Mouse (Mus musculus) common myeloid progenitor, adult 5-6 weeks (primary cell): ENCODE results near the gene Ppp6c. TPM values are rescaled to one million over a fixed set of nuclear protein-coding genes. Genes with fewer than 3 reads are reported as not detected.
"Not testable (repeated sequence)": the region's sequence is repeated elsewhere in the genome, so short reads cannot be mapped to it uniquely, and the experiment has no call there.

Experiments used
- ATAC-seq: replicated peaks from 2 replicates; pipeline ENCODE4 v1.8.0; 2016; ENCODE audit warnings: low read depth, mild to moderate bottlenecking, moderate TSS enrichment, inconsistent platforms; ENCODE audit not compliant: poor library complexity, severe bottlenecking
- total RNA-seq: library from RNA; stranded (forward); fragments of 200-1000, 187-1606 nt; gene quantifications from 2 replicates; pipeline ENCODE4 v1.2.3, GENCODE M21; 2017

Gene Ppp6c
- total RNA-seq: 43.6 and 67.2 TPM in 2 replicates

DNA sequence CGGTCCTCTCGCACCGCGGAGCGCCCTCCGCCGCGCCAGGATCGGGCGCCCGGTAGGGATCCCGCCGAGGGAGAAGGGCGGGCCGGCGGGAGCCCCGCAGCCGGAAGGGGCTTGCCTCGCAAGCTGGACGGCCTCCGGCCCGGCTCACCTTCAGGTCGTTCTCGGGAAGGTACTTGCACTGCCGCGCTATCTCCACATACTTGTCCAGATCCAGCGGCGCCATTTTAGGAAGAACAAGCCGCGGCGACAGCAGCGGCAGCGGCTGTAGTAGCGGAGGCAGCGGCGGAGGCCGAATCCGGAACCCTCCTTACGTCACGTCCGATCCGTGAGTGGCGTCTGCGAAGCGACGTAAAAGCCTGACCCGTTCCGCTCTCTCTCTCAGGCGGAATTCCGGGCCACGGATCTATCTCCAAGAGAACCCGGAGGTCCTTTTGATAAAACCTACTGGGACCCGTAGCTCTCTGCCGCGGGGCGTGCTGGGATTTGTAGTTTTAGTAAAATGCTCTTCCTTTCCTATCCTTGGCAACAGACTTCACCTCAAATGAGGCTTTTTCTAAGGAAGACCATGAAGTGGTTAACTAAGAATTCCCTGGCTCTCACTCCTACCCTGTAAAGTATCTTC lies at the start of gene Ppp6c:
Gene Ppp6c (minus strand): TSS at position 433 of the 622 bp plus-strand sequence.
- ATAC-seq: peak; percentile 97

DNA sequence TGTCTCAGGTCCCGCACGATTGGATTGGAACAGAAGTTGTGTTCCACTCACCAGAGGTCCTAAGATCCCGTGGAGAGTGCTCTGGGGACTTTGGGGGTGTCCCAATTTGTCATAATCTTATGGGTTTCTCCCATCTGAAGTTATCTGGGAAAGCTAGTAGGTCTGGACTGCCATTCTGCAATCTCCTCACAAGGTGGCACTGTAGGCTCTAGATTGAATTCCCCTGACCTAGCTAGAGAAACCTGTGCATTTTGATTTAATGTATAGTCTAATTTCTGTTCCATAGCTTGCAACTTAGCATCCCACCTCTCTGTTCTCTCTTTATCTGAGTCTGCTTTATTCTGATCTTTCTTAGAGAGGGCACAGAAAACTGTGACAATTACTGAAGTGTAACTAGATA lies 42.1 kb upstream of the Ppp6c start:
- peak; percentile 93 for ATAC-seq

DNA sequence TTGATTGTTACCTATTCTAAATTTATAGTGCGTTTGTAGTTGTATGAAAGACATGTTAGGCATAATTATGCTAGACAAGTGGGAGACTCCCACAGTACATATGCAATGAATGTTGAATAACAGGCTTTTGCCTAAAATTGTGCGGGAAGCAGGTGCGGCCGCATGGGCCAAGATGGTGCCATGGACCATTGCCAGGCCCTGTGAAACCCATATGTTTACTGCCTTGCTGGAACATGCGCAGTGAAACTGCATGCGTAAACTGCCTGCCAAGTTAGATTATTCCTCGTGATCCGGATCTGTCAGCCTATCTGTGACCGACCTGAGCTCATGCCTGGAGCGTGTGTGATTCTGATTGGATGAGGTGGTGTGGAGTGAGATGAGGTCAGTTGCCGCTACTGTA lies 26.0 kb upstream of the Ppp6c start:
- not testable (repeated sequence) for ATAC-seq

DNA sequence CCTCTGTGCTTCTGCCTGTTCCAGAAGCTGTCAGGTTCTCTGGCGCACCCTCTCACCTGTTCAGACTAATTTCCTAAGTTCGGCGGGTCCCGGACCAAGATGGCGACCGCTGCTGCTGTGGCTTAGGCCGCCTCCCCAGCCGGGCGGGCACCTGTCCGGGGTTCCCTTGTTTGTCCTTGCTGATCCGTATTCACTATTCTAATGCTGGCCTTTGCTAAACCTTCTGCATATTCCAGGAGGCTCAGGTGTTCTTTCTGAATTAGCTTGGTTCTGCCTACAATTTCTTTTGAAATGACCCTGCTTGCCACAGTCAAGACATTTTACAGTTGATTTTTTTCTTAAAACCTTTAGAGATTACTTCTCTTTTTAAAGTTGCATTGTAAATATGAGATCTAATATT lies 20.6 kb upstream of the Ppp6c start:
- not testable (repeated sequence) for ATAC-seq

DNA sequence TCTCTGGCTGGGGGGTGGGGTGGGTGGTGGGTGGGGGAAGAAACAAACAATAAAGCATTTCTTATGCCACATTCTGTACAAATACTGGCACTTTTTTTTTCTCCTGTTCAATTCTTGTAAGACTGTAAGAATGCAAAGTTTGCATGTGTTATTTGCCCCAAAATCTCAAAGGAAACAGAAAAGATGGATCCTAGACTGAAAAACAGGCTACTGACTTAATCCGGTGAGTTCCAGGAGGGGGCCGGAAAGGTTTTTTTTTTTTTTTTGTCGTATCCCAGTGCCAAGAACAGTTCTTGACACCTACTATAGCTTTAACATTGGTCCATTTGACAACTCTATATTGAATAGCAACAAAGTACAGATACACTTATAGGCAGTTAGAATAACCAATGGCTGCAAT lies 480 bp upstream of the Ppp6c start:
- ATAC-seq: no peak

DNA sequence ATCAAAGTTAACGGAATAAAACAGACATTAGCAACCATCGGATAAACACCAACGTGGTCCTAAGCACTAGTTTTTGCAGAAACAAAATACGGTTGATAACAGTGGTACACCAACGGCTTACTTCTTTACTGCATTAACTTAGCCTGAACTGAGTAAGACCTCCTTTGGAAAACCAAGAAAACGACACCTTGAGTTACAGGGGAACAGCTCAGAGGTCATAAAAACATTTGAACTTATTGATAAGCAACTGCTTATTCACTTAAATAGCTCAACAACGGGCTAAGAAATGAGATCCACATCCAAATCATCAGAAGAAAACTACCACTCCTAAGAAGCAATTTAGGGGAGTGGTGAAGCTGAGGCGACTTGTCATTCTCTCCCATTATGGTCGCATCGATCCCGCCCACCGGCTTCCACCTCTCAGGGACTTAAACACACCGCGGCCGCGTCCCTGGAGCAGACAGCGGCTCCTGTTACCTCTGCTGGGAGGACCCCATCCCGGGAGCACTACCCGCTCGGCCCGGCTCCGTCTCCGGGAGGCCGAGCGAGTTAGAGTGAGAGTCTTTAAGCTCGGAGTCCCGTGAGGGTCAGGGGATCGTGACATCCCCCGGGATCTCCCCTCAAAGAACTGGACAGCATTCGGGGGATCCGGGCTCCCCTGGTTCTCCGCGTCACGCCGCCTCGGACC lies 776 bp downstream of the Ppp6c start:
- peak; percentile 61 for ATAC-seq

DNA sequence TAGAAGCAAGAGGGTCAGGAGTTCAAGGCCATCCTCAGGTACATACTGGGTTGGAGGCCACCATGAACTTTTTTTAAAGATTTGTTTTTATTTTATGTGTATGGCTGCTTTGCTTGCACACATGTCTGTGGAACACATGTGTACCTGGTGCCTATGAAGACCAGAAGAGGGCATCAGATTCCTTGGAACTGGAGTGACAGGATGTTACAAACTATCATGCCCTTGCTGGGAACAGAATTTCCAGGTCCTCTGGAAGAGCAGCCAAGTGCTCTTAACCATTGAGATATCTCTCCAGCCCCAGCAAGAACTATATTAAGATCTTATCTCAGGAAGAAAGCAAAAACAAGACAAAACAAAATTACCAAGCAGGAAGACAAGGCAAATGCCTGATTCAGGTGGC lies 1.6 kb downstream of the Ppp6c start:
- ATAC-seq: no peak

DNA sequence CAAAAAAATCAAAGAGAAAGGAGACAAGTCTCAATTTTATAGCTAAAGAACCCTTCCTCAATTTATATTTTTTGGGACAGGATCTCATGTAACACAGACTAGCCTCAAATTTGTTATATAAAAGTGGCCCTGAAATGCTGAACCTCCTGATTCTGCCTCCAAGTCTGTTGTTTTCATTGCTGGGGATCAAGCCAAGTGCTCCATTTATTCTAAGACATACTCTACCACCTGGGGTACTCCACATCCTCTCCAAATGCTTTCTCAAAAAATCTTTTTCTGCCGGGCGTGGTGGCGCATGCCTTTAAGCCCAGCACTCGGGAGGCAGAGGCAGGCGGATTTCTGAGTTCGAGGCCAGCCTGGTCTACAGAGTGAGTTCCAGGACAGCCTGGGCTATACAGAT lies 6.2 kb downstream of the Ppp6c start:
- no peak for ATAC-seq

DNA sequence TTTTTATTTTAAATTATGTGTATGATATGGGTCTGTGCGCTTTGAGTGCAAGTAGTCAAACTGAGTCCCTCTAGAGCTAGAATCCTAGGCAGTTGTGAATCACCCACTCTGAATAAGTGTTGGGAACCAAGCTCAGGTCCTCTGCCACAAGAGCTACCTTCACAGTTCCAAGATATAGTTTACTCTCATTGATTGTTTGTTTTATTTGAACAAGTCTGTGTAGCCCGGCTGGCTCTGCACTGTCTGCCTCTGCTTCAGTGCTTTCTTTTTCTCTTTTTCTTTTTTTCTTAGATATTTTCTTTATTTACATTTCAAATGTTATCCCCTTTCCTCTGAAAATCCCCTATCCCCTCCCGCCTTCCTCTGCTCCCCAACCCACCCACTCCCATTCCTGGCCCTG lies 7.2 kb downstream of the Ppp6c start:
- no peak for ATAC-seq

DNA sequence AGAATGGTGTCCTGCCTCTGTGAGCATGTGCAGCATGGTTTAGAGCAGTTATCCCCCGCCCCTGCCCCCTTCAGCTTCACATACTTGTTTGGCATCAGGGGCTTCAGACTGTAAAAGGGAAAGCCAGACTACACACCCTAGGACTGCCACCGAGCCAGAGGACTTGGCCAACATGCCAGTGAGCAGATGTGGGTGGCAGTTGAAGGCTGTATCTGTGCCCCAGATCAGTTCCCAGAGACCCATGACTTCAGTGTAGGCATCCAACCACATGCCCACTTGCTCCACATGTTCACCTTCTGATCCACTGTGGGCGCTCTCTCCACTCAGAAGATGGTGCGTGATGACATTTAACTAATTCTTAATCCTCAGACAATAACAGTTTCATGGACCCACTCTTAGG lies 9.1 kb downstream of the Ppp6c start:
- ATAC-seq: peak; percentile 25; the same call in 1 of the 2 replicates

DNA sequence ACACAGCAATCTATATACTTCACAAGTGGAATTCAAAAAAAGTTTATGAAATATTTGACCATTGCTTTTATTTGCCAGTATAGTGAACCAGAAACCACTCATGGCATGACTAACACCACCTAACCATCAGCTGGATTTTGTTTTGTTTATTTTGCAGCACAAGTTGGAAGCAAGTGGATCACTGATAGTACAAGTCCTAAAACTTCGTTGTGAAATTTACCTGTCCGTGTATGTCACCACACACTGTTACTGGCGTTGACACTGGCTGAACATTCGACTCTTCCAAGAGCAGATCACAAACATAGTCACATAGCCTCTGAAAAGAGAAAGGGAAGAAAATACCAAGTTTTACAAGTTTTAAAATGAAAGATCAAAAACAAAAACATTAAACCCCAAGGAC lies 15.5 kb downstream of the Ppp6c start:
- no peak for ATAC-seq

DNA sequence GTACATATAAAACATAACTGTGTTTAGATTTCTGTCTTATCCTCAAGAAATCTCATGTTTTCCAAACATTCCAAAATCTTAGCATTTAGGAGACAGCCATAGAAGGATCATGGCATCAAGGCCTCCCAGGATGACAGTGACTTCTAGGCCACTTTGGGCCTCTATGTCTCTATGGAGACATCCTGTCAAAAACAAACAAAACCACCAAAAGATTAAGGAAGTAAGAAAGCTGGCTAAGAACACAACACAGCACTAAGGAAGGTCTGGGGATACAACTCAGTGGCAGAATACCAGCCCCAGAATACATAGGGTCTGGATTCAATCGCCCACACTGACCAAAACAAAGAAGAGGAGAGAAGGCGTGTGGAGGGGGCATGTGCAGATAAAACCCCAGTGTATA lies 22.9 kb downstream of the Ppp6c start:
- peak; percentile 81 for ATAC-seq

DNA sequence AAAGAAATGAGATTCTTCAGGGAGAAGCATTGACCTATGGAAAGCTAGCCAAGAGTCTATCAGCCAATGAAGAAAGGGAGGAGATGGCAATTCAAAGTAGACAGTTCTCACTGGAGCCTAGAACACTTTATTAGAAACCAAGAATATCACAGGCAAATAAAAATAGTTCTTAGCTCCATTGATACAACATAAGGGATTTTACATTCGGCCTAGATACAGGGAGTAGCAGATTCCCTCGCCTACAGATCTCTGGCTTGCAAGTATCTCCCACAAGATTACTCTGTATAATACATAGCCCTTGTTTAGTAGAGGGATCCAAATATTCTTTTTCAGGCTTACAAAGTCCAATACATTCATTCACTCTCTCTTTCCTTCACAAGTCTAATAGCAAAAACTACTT lies 31.4 kb downstream of the Ppp6c start:
- no peak for ATAC-seq

DNA sequence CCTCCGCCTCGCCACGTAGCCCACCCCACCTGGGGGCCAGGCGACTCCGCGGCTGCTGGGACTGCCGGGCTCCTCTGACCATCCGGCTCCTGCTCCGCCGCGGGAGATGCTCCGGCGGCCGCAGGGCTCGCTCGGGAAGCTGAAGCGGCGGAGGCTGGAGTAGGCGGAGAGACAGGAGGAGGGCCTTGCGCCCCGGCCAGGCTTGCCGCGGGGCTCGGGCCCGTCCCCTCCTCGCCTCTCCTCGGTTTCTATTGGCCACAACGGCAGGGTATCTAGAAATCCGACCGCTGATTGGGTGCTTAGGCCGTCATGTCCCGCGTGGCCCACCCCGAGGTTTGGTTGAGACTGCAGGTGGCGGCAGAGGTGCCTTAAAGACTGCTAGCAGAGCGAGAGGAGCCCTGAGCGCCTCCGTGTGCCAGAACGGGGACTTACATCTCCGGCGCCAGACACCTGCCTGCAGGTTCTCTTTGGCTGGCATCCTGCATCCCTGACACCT lies 35.6 kb downstream of the Ppp6c start, which contains the start of gene Scai:
Gene Scai (minus strand): TSS at position 174 of the 496 bp plus-strand sequence.
- peak; percentile 96 for ATAC-seq

DNA sequence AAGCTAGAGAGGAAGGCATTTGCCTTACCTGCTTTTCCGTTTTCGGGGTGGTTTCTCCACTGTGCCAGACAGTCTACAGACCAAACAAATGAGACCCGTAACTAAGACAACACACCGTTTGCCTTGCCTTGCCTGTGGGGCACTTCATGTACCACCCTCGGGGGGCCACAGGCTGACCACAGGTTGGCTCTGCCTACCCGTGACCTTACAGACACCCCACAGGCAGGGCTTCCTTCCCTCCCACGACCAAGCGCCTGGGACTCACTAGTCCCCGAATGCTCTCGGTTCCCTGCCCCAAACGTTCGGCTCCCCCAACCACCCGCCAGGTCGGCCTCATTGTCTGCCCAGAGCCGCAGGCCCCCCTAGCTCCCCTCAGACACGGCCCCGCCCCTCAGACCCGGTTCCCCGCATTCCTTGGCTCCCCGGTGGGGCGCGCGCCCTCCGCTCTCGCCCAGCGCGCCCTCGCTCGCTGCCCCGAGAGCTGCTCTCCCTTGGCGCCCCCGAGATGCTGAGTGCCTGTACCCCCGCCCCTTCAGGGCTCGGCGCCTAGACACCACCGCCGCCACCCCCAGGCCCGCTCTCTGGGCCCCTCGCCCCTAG lies 36.2 kb downstream of the Ppp6c start:
- peak; percentile 45 for ATAC-seq

DNA sequence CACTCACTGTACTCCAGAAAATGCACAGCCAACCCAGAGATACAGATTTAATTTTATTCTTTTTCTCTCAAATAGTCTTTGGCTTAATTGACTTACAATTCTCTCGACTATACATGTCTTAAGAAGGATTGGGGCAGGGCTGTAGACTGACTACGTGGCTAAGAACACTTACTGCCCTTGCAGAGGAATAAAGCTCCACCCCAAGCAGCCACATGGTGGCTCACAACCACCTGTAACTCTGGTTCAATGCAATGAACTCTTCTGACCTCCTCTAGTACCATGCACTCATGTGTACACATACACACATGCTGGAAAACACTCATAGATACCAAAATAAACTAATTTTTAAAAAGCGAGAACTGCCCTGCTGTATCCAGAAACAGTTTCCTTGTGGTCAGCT lies 40.3 kb downstream of the Ppp6c start:
- ATAC-seq: no peak

DNA sequence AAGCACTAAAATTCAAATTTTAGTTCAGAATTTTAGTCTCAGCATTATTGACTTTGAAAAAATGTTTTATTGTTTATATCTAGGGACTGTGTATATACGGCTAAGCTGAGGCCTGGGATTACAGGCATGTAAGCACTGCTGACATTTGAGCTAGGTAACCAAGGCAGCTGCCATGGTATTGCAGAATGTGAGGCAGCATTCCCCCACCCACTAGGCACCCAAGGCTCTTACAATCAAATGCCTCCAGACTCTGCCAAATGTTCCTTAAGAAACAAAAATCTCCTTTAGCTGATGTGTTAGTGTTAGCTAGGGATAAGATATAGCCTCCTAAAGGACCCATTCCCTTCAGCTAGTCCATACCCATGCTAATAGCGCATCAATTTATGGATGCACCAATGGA lies 42.7 kb downstream of the Ppp6c start:
- no peak for ATAC-seq

DNA sequence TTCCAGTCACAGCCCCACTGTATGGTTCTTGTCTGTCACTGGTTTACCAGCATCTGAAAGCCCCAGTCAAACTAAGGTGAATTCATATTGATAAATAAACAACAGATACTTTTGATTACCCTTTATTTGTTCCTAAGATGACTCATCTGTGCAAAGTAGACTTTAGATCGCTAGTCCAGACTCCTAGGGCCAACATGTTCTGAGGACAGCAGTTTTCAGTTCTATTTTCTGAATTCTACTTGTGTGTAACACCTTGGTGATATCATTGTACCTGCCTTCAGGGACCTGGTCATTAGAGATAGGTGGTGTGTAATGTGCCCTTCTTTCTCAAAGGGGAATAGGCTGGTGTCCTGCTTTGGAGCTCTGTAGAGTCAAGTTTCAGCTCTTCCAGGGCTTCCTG lies 65.3 kb downstream of the Ppp6c start:
- no peak for ATAC-seq

DNA sequence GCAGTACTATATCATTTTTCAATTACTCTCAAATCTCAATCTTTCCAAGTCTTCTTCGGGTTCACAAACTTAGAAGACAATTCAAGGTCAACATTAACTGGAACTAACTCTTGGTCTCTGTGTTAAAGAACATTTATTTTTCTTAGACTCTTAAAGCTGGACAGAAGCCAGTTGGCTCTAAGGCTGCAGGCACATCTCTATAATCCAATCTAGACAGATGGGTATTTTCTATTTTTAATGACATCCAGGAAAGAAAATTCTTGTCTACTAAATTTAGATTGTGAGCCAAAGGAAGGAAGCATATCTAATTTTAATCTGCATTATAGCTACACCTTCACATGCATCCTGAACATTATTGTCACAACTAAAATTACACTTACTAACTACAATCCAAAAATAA lies 68.3 kb downstream of the Ppp6c start:
- ATAC-seq: no peak

DNA sequence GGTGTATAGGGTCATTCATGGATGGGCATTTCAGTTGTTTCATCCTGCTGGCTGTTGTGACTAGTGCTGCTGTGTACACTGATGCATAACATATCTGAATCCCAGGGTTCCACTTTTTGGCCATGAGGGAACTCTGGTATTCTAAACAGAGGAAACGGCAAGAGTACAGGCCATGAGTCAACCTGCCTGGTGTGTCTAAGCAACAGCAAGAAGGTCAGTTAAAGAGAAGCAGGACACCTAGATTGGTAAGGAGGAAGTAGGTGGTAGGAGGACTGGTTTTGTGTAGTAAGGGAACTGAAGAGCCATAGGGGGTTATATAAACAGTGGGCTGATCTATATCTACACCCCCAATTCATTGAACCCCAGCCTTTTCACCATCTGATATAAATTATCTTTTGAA lies 69.4 kb downstream of the Ppp6c start:
- ATAC-seq: peak; percentile 22; the same call in 1 of the 2 replicates

DNA sequence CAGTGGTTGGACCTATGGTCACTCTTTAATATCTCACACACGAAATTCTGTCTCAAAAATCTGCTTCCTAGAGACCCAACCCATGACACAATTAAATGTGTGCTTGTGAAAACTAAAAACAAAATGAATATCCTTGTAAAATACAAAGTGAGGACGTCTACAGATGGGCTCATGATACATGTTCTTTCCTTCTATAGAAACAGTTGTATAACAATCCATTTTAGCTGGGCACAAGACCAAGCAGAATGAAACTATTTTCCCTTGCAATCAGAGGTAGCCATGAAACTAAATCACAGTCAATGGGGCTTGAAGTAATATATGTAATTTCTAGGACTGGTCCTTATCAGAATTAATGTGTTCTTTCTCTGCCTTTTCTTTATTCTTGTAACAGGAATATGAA lies 75.3 kb downstream of the Ppp6c start:
- ATAC-seq: no peak
